Mouse (Mus musculus) E14TG2a.4 (cell line): ENCODE measurements at regions not wholly inside any gene's neighbourhood (a gene's known extent, or its start where the extent isn't known, plus 50 kb on each side); places are given as distances from the start of the nearest gene placed in this dataset.

Experiments used
- CTCF ChIP-seq: conservative IDR thresholded peaks from 2 replicates; pipeline ENCODE4 v1.5.1; 2014; ENCODE audit warnings: low read length
- POU5F1 ChIP-seq: IDR thresholded peaks from 2 replicates; pipeline ENCODE4 v1.6.1; 2014; ENCODE audit warnings: low read length, borderline replicate concordance

DNA sequence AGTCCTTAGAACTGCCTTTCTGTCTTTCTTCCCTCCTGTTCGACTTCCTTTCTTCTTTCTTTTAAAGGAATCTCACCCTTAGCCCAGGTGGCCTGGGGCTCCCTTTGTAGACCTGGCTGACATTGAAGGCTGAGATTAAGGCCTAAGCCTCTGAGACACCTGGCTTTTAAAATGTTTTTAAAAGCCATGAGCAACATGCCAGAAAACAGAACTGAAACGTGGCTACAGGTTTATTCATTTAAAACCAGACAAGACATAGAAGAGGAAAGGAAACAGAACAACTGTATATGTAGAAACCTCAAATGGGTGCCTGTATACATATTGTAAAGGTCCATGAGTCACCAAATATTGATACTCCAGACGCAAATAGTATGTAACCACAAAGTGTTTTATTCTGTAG, 242.8 kb upstream of the Vmn1r3 start:
- TF ChIP-seq CTCF (no peak), POU5F1 (no peak)
